Mouse (Mus musculus) forebrain, postnatal 0 days (tissue): Measurements from ENCODE around the gene Luzp1. TPM values are rescaled to one million over a fixed set of nuclear protein-coding genes. Genes with fewer than 3 reads are reported as not detected.

ENCODE experiments used
- ATAC-seq: fragments of 200-750 bp; cut with Nextera tagmentation; 2 replicates; pipeline ENCODE4 v1.8.0; 2017; ENCODE audit warnings: mild to moderate bottlenecking, moderate library complexity
- DNase-seq: peaks from one replicate; pipeline ENCODE4 v3.0.0-alpha.2; 2015
- H3K27ac ChIP-seq: fragments of 300-500 bp; sonication (generic); 2 replicates; pipeline ENCODE4 v1.5.1; 2014; ENCODE audit warnings: low read depth, mild to moderate bottlenecking, antibody characterized with exemption, low read length, moderate library complexity, mixed read lengths
- H3K27me3 ChIP-seq: fragments of 300-500 bp; sonication (generic); 2 replicates; pipeline ENCODE4 v1.6.1; 2014; ENCODE audit warnings: mild to moderate bottlenecking, low read length, mixed read lengths; ENCODE audit not compliant: insufficient read depth
- H3K36me3 ChIP-seq: fragments of 300-500 bp; sonication (generic); 2 replicates; pipeline ENCODE4 v1.6.1; 2014; ENCODE audit warnings: mild to moderate bottlenecking, moderate library complexity; ENCODE audit not compliant: insufficient read depth
- H3K4me1 ChIP-seq: fragments of 300-500 bp; sonication (generic); 2 replicates; pipeline ENCODE4 v1.6.1; 2014; ENCODE audit warnings: antibody characterized with exemption; ENCODE audit not compliant: insufficient read depth
- H3K4me2 ChIP-seq: fragments of 300-500 bp; sonication (generic); 2 replicates; pipeline ENCODE4 v1.6.1; 2014; ENCODE audit warnings: low read depth, mild to moderate bottlenecking, moderate library complexity
- H3K4me3 ChIP-seq: fragments of 300-500 bp; sonication (generic); 2 replicates; pipeline ENCODE4 v1.5.1; 2014; ENCODE audit warnings: low read depth, low read length, mixed read lengths
- H3K9ac ChIP-seq: fragments of 300-500 bp; sonication (generic); 2 replicates; pipeline ENCODE4 v1.6.1; 2014; ENCODE audit warnings: mild to moderate bottlenecking
- H3K9me3 ChIP-seq: fragments of 300-500 bp; sonication (generic); 2 replicates; pipeline ENCODE4 v1.6.1; 2016; ENCODE audit warnings: low read length
- CTCF ChIP-seq: sonication (generic); IDR thresholded peaks from 2 replicates; pipeline ENCODE4 v1.5.1; 2016; ENCODE audit warnings: antibody characterized with exemption, control low read depth, low read depth
- WGBS: fragments of 180-500 bp; shearing (Covaris S2); extraction: QIAGEN DNeasy Blood & Tissue Kit; methylation state at CpG from one replicate; pipeline ENCODE4 v1.1.7; 2014; 5-methylcytosine and 5-hydroxymethylcytosine counted together
- polyA plus RNA-seq: library from polyadenylated mRNA; unstranded; fragments of >200 nt; fragmentation: Nextera tagmentation; extraction: Ambion mirVana; gene quantifications from 2 replicates; pipeline ENCODE4 v1.2.1, GENCODE M21; 2015
- total RNA-seq: library from RNA; depleted of rRNA; stranded (reverse); fragments of >200 nt; gene quantifications from 2 replicates; pipeline ENCODE4 v1.2.3, GENCODE M21; 2014

Gene Luzp1
- total and polyA plus RNA-seq, 2 experiments from 2014 or later = 20.8 to 50.0 TPM

DNA sequence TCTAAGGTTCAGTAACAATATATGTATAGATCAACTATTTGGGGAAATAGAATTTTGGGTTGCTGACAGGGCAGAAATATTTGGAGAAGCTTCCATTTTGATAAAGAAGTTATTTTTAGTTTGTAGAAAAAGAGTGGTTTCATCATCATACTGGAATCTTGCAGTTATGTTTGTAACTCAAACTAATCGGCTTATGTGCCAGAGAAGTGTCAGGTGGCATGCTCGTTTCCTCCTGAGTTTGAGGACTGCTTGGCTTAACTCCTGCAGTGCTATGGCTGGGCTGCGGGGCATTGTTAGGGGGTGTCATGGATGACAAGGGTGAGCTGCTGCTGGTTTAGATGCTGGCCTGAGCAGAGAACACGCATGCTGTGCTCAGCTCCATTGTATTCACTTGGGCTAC, 42.1 kb downstream of the Luzp1 start:
- H3K4me3 ChIP-seq = no peak overlapping the region
- WGBS = 36% methylated on average over 4 of the region's 4 CpGs
- no peak overlapping the region for H3K9ac ChIP-seq
- H3K9me3 ChIP-seq = no peaks in the 10 kb centered on the region
- ATAC-seq (no peak), DNase-seq (no peak)
- no peak for TF ChIP-seq CTCF
- no peaks in the 10 kb centered on the region for H3K4me1 ChIP-seq
- no peak overlapping the region for H3K27ac ChIP-seq
- no peak overlapping the region for H3K4me2 ChIP-seq
- H3K27me3 ChIP-seq = no peaks in the 10 kb centered on the region
- H3K36me3 ChIP-seq = no peaks in the 10 kb centered on the region

DNA sequence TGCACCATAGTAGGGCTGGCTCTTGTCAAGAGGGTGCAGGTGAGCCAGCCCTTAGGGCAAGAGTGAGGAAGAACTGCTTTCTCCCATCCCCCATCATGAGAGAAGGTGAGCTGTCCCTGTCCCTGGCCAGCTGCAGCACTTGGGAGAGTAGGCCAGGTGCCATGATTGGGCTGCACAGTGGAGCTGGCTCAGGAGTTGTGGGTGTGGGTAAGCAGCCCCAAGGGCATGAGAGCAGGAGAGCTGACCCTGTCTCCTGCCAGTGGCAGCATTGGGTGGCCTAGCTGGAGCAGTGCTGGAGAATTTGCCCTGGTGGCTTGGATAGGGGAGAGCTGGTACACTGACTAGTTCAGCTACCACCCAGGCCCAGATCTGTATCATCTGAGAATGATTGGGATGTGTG, 43.3 kb downstream of the Luzp1 start:
- Histone ChIP-seq H3K4me3 (no peak overlapping the region), H3K9ac (no peak overlapping the region), H3K4me2 (no peak overlapping the region), H3K4me1 (no peaks in the 10 kb centered on the region), H3K36me3 (no peaks in the 10 kb centered on the region), H3K9me3 (no peaks in the 10 kb centered on the region), H3K27ac (no peak overlapping the region), H3K27me3 (no peaks in the 10 kb centered on the region)
- no peak for TF ChIP-seq CTCF
- ATAC-seq = no peak
- no peak for DNase-seq

DNA sequence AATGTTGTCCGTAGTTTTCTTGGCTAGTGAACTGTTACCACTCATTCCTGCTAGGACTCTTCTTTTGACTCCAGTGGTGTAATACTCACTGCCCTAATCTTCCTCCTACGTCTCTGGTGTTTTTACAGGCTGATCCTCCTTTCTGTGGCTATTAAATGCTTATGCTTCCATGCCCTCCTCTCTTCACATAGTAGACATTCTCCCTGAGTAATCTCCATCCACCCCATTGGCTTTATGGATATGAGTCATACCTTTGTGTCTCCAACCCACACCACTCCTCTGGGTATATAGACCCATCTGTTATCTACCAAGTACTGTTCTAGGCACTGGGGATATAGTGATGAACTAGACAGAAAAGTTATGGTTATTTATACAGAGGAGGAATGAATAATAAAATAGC, 48.6 kb downstream of the Luzp1 start:
- no peak for ATAC-seq
- H3K36me3 ChIP-seq = no peaks in the 10 kb centered on the region
- no peak for TF ChIP-seq CTCF
- no peaks in the 10 kb centered on the region for H3K4me1 ChIP-seq
- DNase-seq = no peak
- no peak overlapping the region for H3K9ac ChIP-seq
- H3K4me3 ChIP-seq = no peak overlapping the region
- H3K9me3 ChIP-seq = no peaks in the 10 kb centered on the region
- no peaks in the 10 kb centered on the region for H3K27me3 ChIP-seq
- 84% methylated on average over 2 of the region's 2 CpGs for WGBS
- no peak overlapping the region for H3K4me2 ChIP-seq
- no peak overlapping the region for H3K27ac ChIP-seq

DNA sequence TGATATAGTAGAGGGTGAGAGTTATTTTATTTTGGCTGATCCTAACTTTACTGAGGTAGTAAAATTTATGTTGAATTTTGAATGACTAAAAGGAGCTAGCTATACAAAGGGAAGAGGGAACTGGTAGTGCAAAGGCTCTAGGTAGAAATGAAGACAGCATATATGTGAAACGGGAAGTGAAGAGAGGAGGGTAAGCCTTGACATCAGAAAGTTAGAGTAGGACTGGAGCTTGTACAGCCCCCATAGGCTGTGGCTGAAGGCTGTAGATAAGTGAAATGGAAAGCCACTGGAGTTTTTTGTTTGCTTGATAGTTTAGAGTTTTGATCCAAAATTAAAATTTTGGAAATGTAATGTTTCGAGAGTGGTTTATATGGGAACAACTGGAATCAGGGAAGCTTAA, 49.0 kb downstream of the Luzp1 start:
- H3K4me2 ChIP-seq = no peak overlapping the region
- no peaks in the 10 kb centered on the region for H3K4me1 ChIP-seq
- no peaks in the 10 kb centered on the region for H3K36me3 ChIP-seq
- TF ChIP-seq CTCF = no peak
- H3K27me3 ChIP-seq = no peaks in the 10 kb centered on the region
- H3K4me3 ChIP-seq = no peak overlapping the region
- H3K9ac ChIP-seq = no peak overlapping the region
- H3K9me3 ChIP-seq = no peaks in the 10 kb centered on the region
- ATAC-seq (no peak), DNase-seq (no peak)
- 96% methylated on average over 2 of the region's 2 CpGs for WGBS
- H3K27ac ChIP-seq = no peak overlapping the region

DNA sequence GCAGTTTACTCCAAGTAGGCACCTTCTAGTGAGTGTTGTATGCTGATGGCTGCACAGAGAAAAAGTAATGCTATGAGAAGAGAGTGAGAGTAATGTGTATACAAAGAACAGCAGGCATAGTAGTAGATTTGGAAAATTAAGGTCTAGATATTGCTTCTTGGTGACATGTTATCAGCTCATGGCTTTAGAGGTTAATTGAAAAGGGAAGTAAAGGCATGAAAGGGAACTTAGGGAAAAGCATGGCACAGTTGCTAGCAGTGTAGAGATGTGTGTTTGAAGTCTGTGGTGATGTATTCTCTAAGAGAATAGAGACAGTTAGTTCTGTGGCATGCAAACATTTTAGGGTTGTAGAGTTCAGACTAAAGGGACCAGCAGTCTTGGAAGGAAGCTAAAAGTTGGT, 50.3 kb downstream of the Luzp1 start:
- no peak overlapping the region for H3K4me2 ChIP-seq
- H3K36me3 ChIP-seq = no peaks in the 10 kb centered on the region
- DNase-seq = no peak
- no peak for TF ChIP-seq CTCF
- no peak overlapping the region for H3K4me3 ChIP-seq
- H3K4me1 ChIP-seq = no peaks in the 10 kb centered on the region
- H3K9ac ChIP-seq = no peak overlapping the region
- H3K9me3 ChIP-seq = no peaks in the 10 kb centered on the region
- no peak overlapping the region for H3K27ac ChIP-seq
- no peak for ATAC-seq
- H3K27me3 ChIP-seq = no peaks in the 10 kb centered on the region

DNA sequence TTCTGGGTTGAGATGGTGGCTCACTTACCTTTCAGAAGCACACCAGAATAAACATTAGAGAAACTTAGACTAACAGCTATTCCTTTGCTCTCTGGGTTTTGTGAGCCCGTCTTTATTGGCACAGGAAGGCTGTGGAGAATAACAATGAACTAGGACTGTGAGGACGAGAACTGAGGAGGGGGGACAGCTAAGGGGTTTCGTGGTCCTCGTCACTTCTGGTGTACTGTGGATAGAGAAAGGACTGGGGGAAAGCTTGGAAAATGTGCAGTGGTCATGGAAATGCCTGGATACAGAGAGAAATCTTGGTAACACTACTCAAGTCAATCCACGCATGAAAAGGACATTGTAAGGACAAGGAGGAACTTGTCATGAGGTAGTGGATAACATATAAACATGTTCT, 52.3 kb downstream of the Luzp1 start:
- WGBS = 52% methylated on average over 5 of the region's 5 CpGs
- Histone ChIP-seq H3K4me1 (no peaks in the 10 kb centered on the region), H3K36me3 (no peaks in the 10 kb centered on the region), H3K9ac (no peak overlapping the region), H3K27me3 (no peaks in the 10 kb centered on the region), H3K4me2 (no peak overlapping the region), H3K4me3 (no peak overlapping the region), H3K27ac (no peak overlapping the region), H3K9me3 (no peaks in the 10 kb centered on the region)
- DNase-seq = no peak
- peak; percentile 51; the same call in 1 of the 2 replicates for ATAC-seq
- no peak for TF ChIP-seq CTCF

DNA sequence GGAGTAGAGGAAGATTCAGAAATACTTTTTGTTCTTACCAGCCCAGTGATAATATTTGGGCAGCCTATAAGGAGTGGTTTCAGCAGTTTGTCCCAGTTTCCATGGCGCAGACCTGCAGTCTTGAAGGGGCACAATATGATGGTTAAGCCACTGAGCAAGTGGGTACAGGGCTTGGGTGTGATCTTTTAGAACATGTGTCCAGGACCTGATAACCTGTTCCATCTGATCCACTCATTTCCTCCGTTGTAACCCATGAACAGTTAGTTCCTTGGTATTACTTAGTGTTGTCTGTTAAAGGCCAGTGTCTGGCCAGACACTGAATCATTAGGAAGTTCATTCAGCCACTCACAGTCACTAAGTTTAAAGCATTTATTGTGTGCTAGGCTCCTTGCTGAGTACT, 54.7 kb downstream of the Luzp1 start:
- no peak overlapping the region for H3K27ac ChIP-seq
- no peaks in the 10 kb centered on the region for H3K4me1 ChIP-seq
- no peak overlapping the region for H3K4me2 ChIP-seq
- H3K4me3 ChIP-seq = no peak overlapping the region
- no peak for TF ChIP-seq CTCF
- H3K9ac ChIP-seq = no peak overlapping the region
- ATAC-seq (no peak), DNase-seq (no peak)
- 73% methylated on average over 2 of the region's 2 CpGs for WGBS
- H3K27me3 ChIP-seq = no peaks in the 10 kb centered on the region
- H3K9me3 ChIP-seq = no peaks in the 10 kb centered on the region
- no peaks in the 10 kb centered on the region for H3K36me3 ChIP-seq

DNA sequence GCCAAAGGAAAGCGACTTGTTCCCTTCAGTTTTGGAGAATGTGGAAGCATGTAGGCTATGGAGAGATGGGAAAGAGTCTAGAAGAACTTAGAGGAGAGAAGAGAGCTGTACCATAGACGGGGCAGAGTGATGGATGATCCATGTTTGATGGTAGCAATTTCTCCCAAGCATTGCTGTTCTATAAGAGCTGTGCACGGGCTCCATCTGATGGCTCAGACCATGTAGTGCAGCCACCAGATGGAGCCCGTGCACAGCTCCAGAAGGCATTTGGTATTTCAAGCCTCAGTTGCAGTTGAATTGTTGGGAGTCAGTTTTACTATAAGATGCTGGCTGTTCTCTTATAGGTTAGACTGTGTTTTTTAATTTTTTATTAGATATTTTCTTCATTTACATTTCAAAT, 56.9 kb downstream of the Luzp1 start:
- DNase-seq = peak; percentile 88
- no peak overlapping the region for H3K4me2 ChIP-seq
- H3K9me3 ChIP-seq = no peaks in the 10 kb centered on the region
- no peak overlapping the region for H3K4me3 ChIP-seq
- H3K9ac ChIP-seq = no peak overlapping the region
- no peaks in the 10 kb centered on the region for H3K27me3 ChIP-seq
- H3K4me1 ChIP-seq = no peaks in the 10 kb centered on the region
- no peak overlapping the region for H3K27ac ChIP-seq
- H3K36me3 ChIP-seq = no peaks in the 10 kb centered on the region
- peak; percentile 89 for ATAC-seq
- peak; percentile 75 for TF ChIP-seq CTCF
- 18% methylated on average over 4 of the region's 4 CpGs for WGBS
